Mouse (Mus musculus) midbrain, embryonic 12.5 days (tissue): ENCODE results near the gene Gm5426. TPM values are rescaled to one million over a fixed set of nuclear protein-coding genes. Genes with fewer than 3 reads are reported as not detected.

Source experiments
- ATAC-seq: fragments of 200-750 bp; cut with Nextera tagmentation; 2 replicates; pipeline ENCODE4 v1.8.0; 2017; ENCODE audit warnings: low read depth, moderate TSS enrichment, moderate library complexity; ENCODE audit not compliant: low FRiP score
- H3K27ac ChIP-seq: fragments of 300-500 bp; sonication (generic); replicated peaks from 2 replicates; pipeline ENCODE4 v1.5.1; 2016; ENCODE audit warnings: mild to moderate bottlenecking
- H3K27me3 ChIP-seq: fragments of 300-500 bp; sonication (generic); 2 replicates; pipeline ENCODE4 v1.6.1; 2016; ENCODE audit warnings: mild to moderate bottlenecking
- H3K36me3 ChIP-seq: fragments of 300-500 bp; sonication (generic); 2 replicates; pipeline ENCODE4 v1.6.1; 2016
- H3K4me1 ChIP-seq: fragments of 300-500 bp; sonication (generic); 2 replicates; pipeline ENCODE4 v1.6.1; 2016
- H3K4me2 ChIP-seq: fragments of 300-500 bp; sonication (generic); replicated peaks from 2 replicates; pipeline ENCODE4 v1.6.1; 2016; ENCODE audit warnings: mild to moderate bottlenecking, moderate library complexity
- H3K4me3 ChIP-seq: fragments of 300-500 bp; sonication (generic); 2 replicates; pipeline ENCODE4 v1.5.1; 2016; ENCODE audit warnings: mild to moderate bottlenecking
- H3K9ac ChIP-seq: fragments of 300-500 bp; sonication (generic); replicated peaks from 2 replicates; pipeline ENCODE4 v1.6.1; 2016; ENCODE audit warnings: mild to moderate bottlenecking, moderate library complexity
- H3K9me3 ChIP-seq: fragments of 300-500 bp; sonication (generic); 2 replicates; pipeline ENCODE4 v1.6.1; 2016; ENCODE audit warnings: mild to moderate bottlenecking
- WGBS: fragments of 180-500 bp; shearing (Covaris S2); methylation state at CpG from one replicate; pipeline ENCODE4 v1.1.7; 2016; 5-methylcytosine and 5-hydroxymethylcytosine counted together
- microRNA-seq: library from miRNA; unstranded; fragments of <30 nt; microRNA quantifications from one replicate; pipeline ENCODE4, GENCODE M21; 2017
- polyA plus RNA-seq: library from polyadenylated mRNA; unstranded; fragments of >200 nt; fragmentation: Nextera tagmentation; extraction: Ambion mirVana; gene quantifications from 2 replicates; pipeline ENCODE4 v1.2.1, GENCODE M21; 2016

Gene Gm5426
- polyA plus RNA-seq, 1 experiment from 2014 or later: not detected

- Histone ChIP-seq H3K4me1 (no peaks in the 10 kb centered on the region), H3K36me3 (no peaks in the 10 kb centered on the region), H3K27me3 (no peaks in the 10 kb centered on the region), H3K9ac (no peak overlapping the region), H3K9me3 (no peaks in the 10 kb centered on the region), H3K27ac (no peak overlapping the region), H3K4me2 (no peak overlapping the region), H3K4me3 (no peak overlapping the region)
- WGBS: 84% methylated on average over 12 of the region's 12 CpGs
- no peak for ATAC-seq
Observed at GRCm38 (mm10) chr10:96180554-96181397, 44.4 kb downstream of the Gm5426 start.

GRCm38 (mm10) chr10:96181398-96181790 lies 45.0 kb downstream of the Gm5426 start:
- no peak for ATAC-seq
- H3K36me3 ChIP-seq: no peaks in the 10 kb centered on the region
- WGBS: 83% methylated on average over 5 of the region's 5 CpGs
- H3K4me2 ChIP-seq: no peak overlapping the region
- no peak overlapping the region for H3K4me3 ChIP-seq
- H3K27me3 ChIP-seq: no peaks in the 10 kb centered on the region
- H3K9ac ChIP-seq: no peak overlapping the region
- H3K4me1 ChIP-seq: no peaks in the 10 kb centered on the region
- H3K27ac ChIP-seq: no peak overlapping the region
- H3K9me3 ChIP-seq: no peaks in the 10 kb centered on the region

- Histone ChIP-seq H3K36me3 (no peaks in the 10 kb centered on the region), H3K4me3 (no peak overlapping the region), H3K27ac (no peak overlapping the region), H3K4me2 (no peak overlapping the region), H3K4me1 (no peaks in the 10 kb centered on the region), H3K9me3 (no peaks in the 10 kb centered on the region), H3K9ac (no peak overlapping the region), H3K27me3 (no peaks in the 10 kb centered on the region)
- WGBS: 74% methylated on average over 6 of the region's 6 CpGs
- ATAC-seq: no peak
Observed at GRCm38 (mm10) chr10:96181883-96182628, 45.7 kb downstream of the Gm5426 start.

GRCm38 (mm10) chr10:96185026-96185425 lies 48.6 kb downstream of the Gm5426 start:
- no peaks in the 10 kb centered on the region for H3K4me1 ChIP-seq
- no peak for ATAC-seq
- 86% methylated on average over 2 of the region's 2 CpGs for WGBS
- H3K27ac ChIP-seq: no peak overlapping the region
- no peaks in the 10 kb centered on the region for H3K9me3 ChIP-seq
- H3K36me3 ChIP-seq: no peaks in the 10 kb centered on the region
- H3K9ac ChIP-seq: no peak overlapping the region
- H3K27me3 ChIP-seq: no peaks in the 10 kb centered on the region
- no peak overlapping the region for H3K4me3 ChIP-seq
- H3K4me2 ChIP-seq: no peak overlapping the region

GRCm38 (mm10) chr10:96185601-96186000 lies 49.2 kb downstream of the Gm5426 start:
- no peaks in the 10 kb centered on the region for H3K27me3 ChIP-seq
- WGBS: 91% methylated on average over 3 of the region's 3 CpGs

More at GRCm38 (mm10) chr10:96185601-96186000, 49.2 kb downstream of the Gm5426 start:
- H3K9ac ChIP-seq: no peak overlapping the region
- no peak for ATAC-seq
- no peak overlapping the region for H3K27ac ChIP-seq
- no peak overlapping the region for H3K4me2 ChIP-seq
- H3K4me3 ChIP-seq: no peak overlapping the region
- H3K4me1 ChIP-seq: no peaks in the 10 kb centered on the region
- no peaks in the 10 kb centered on the region for H3K36me3 ChIP-seq
- no peaks in the 10 kb centered on the region for H3K9me3 ChIP-seq

Small RNA genes within 50 kb of the gene (microRNA-seq; reads per million reads assigned to microRNA genes)
- gene Gm22913: not detected

Other genes with a start within 250 kb of the Gm5426 start
- gene Eea1, start 196.0 kb upstream of the Gm5426 start, polyA plus RNA-seq: 18.9 and 19.5 TPM in 2 replicates